Mouse (Mus musculus): ENCODE measurements around the gene Tekt4. TPM values are rescaled to one million over a fixed set of nuclear protein-coding genes. Genes with fewer than 3 reads are reported as not detected.

Tekt4 gene
- polyA plus RNA-seq, 2 experiments = 0.05 TPM; not detected in 1

DNA sequence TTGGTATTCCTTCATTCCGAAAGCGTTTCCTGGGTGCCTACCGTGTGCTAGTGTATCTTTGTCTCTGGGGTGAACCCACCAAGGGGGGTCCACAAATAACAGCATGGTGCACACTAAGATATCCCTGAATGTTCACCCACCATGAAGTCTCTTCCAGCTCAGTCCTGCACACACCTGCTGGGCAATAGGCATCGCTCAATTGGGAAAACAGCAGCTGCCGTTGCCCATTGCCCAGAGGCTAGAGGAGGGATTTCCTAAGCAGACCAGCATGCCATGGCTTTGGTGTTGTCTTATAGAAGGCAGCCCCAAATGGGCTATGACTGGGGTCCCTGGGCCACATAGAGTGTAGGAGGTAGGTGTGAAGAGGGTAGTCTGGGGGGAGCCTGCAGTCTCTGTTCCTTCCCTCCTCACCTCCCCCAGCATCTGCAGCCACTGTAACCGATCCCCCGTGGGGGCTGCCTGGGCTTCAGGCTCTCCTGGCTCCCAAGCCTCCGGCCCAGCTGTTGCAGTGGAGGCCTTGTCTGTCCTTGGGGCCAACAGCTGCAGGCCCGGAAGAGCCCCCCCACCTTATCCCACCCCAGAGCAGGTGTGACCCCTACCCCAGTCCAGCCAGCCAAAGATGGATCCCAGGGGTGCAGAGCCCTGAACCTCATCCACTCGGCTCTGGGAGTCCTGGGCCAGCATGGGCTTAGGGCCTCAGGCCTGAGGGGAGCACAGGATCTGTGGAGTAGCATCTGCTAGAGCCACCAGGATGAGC, 55.8 kb downstream of the Tekt4 start:
- H3K9me3 ChIP-seq (ENCODE audit: control insufficient read depth, low read length) = no peaks in the 10 kb centered on the region
- no peak for TF ChIP-seq POLR2A (IDR thresholded peaks at IDR 0.05; ENCODE audit: borderline replicate concordance, extremely low read depth, insufficient read depth, insufficient read length)
- no peaks in the 10 kb centered on the region for H3K36me3 ChIP-seq (ENCODE audit: control insufficient read depth, insufficient read depth, low read length)
- H3K4me3 ChIP-seq (replicated peaks; ENCODE audit: low read length) = no peak overlapping the region
- no peak overlapping the region for H3K9ac ChIP-seq (ENCODE audit: low read depth, low read length, severe bottlenecking)
- 65% methylated on average over 10 of the region's 10 CpGs for WGBS
- H3K27me3 ChIP-seq (ENCODE audit: control insufficient read depth, insufficient read depth, low read length) = no peaks in the 10 kb centered on the region
- H3K4me2 ChIP-seq (replicated peaks; ENCODE audit: low read depth, low read length, severe bottlenecking) = no peak overlapping the region
- peak; percentile 81 for ATAC-seq (ENCODE audit: low FRiP score, low read depth)
- peak; percentile 41 for DNase-seq (ENCODE audit: low spot score)
- no peak overlapping the region for H3K27ac ChIP-seq (replicated peaks; ENCODE audit: low read depth, low read length)
- no peaks in the 10 kb centered on the region for H3K4me1 ChIP-seq (ENCODE audit: control insufficient read depth, insufficient read depth, low read length)

DNA sequence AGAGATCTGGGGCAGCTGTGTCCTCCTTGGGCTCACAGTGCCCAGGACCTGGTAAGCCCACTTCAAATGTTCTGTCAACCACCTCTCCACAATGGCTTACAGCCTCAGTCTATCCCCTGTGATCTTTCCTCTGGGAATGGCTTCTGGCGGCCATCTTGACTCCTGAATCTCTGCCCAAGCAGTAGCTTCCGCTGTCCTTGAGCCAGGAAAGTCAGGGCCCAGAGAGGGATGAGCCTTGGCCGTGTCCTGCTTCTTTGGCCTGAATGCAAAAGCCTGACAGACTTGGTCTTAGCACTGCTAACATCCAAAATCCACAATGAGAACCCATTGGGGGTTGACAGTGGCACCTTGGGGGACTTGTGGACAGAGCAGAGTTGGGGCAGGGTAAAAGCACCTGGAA, 57.5 kb downstream of the Tekt4 start:
- Histone ChIP-seq H3K27ac (replicated peaks; ENCODE audit: low read depth, low read length) (no peak overlapping the region), H3K27me3 (ENCODE audit: control insufficient read depth, insufficient read depth, low read length) (no peaks in the 10 kb centered on the region), H3K4me3 (replicated peaks; ENCODE audit: low read length) (no peak overlapping the region), H3K4me1 (ENCODE audit: control insufficient read depth, insufficient read depth, low read length) (peaks cover 6% of the 10 kb centered on the region; the same call in 1 of the 2 replicates), H3K9me3 (ENCODE audit: control insufficient read depth, low read length) (no peaks in the 10 kb centered on the region), H3K36me3 (ENCODE audit: control insufficient read depth, insufficient read depth, low read length) (no peaks in the 10 kb centered on the region), H3K4me2 (replicated peaks; ENCODE audit: low read depth, low read length, severe bottlenecking) (no peak overlapping the region), H3K9ac (ENCODE audit: low read depth, low read length, severe bottlenecking) (no peak overlapping the region)
- WGBS = 83% methylated on average over 3 of the region's 3 CpGs
- no peak for DNase-seq (ENCODE audit: low spot score)
- no peak for ATAC-seq (ENCODE audit: low FRiP score, low read depth)
- TF ChIP-seq POLR2A (IDR thresholded peaks at IDR 0.05; ENCODE audit: borderline replicate concordance, extremely low read depth, insufficient read depth, insufficient read length) = no peak

DNA sequence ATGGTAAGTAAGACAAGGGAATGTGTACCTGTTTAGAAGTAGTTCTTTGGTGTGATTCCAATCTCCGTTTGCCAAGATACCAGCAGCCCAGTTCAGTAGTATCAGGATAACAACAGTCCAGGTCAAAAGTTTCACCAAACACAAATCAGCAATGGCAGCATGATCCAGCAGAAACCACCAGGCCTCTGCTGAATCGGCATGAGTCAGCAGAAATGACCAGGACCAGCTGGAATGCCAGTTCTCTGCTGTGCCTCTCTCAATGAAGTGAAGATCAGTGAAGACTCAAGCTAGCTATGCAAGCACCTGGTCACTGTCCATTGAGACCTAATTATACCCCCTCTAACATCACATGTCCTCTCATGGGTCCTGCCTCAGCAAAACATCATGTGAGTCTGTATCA, 59.6 kb downstream of the Tekt4 start:
- WGBS = 88% methylated on average over 2 of the region's 2 CpGs
- TF ChIP-seq POLR2A (IDR thresholded peaks at IDR 0.05; ENCODE audit: borderline replicate concordance, extremely low read depth, insufficient read depth, insufficient read length) = no peak
- no peak overlapping the region for H3K4me2 ChIP-seq (replicated peaks; ENCODE audit: low read depth, low read length, severe bottlenecking)
- DNase-seq (ENCODE audit: low spot score) (no peak), ATAC-seq (ENCODE audit: low FRiP score, low read depth) (no peak)
- no peak overlapping the region for H3K27ac ChIP-seq (replicated peaks; ENCODE audit: low read depth, low read length)
- H3K9me3 ChIP-seq (ENCODE audit: control insufficient read depth, low read length) = no peaks in the 10 kb centered on the region
- no peak overlapping the region for H3K9ac ChIP-seq (ENCODE audit: low read depth, low read length, severe bottlenecking)
- no peaks in the 10 kb centered on the region for H3K36me3 ChIP-seq (ENCODE audit: control insufficient read depth, insufficient read depth, low read length)
- no peaks in the 10 kb centered on the region for H3K27me3 ChIP-seq (ENCODE audit: control insufficient read depth, insufficient read depth, low read length)
- no peak overlapping the region for H3K4me3 ChIP-seq (replicated peaks; ENCODE audit: low read length)
- peaks cover 6% of the 10 kb centered on the region; the same call in 1 of the 2 replicates for H3K4me1 ChIP-seq (ENCODE audit: control insufficient read depth, insufficient read depth, low read length)

DNA sequence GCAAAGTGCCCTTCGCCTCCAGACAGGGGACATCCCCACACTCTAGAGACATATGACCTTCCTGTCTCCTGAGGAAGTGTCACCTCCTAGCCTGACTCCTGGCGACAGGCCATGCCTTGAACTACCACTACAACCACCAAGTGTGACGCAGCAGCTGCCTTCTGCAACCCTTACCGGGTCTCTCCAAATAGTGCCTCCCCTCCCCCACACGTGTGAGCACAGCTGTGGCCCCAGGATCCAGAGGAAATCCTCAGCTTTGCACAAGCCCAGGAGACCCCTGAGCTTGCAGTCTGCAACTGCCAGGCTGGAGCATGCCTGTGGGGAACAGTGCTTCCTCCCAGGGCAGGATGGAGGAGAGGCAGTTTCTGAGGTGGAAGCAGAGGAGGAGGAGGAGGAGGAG, 61.9 kb downstream of the Tekt4 start:
- Histone ChIP-seq H3K4me2 (replicated peaks; ENCODE audit: low read depth, low read length, severe bottlenecking) (no peak overlapping the region), H3K36me3 (ENCODE audit: control insufficient read depth, insufficient read depth, low read length) (no peaks in the 10 kb centered on the region), H3K27me3 (ENCODE audit: control insufficient read depth, insufficient read depth, low read length) (no peaks in the 10 kb centered on the region), H3K9ac (ENCODE audit: low read depth, low read length, severe bottlenecking) (no peak overlapping the region), H3K27ac (replicated peaks; ENCODE audit: low read depth, low read length) (no peak overlapping the region), H3K4me3 (replicated peaks; ENCODE audit: low read length) (no peak overlapping the region), H3K4me1 (ENCODE audit: control insufficient read depth, insufficient read depth, low read length) (peaks cover 14% of the 10 kb centered on the region), H3K9me3 (ENCODE audit: control insufficient read depth, low read length) (no peaks in the 10 kb centered on the region)
- 32% methylated on average over 5 of the region's 5 CpGs for WGBS
- ATAC-seq (ENCODE audit: low FRiP score, low read depth) (no peak), DNase-seq (ENCODE audit: low spot score) (peak; percentile 17)
- no peak for TF ChIP-seq POLR2A (IDR thresholded peaks at IDR 0.05; ENCODE audit: borderline replicate concordance, extremely low read depth, insufficient read depth, insufficient read length)

DNA sequence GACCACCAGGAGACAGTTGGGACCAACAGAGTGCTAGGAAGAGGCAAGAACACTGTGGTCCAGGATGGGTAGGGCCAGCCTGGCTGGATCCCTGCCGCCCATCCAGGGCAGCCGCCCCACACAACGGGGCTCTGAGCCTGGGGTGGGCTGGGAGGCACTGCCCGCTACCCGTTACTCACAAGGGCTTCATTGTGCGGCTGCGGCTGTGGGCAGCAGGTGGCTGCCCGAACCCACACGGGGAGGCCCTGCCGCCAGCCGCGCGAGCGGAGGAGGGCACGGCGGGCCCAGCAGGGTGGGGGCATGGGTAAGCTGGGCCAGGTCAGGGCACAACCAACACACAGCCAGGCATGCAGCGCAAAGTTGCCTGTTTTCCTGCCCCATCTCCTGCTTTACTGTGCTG, 63.7 kb downstream of the Tekt4 start:
- WGBS = 84% methylated on average over 13 of the region's 17 CpGs
- Histone ChIP-seq H3K4me1 (ENCODE audit: control insufficient read depth, insufficient read depth, low read length) (peaks cover 21% of the 10 kb centered on the region), H3K36me3 (ENCODE audit: control insufficient read depth, insufficient read depth, low read length) (no peaks in the 10 kb centered on the region), H3K4me2 (replicated peaks; ENCODE audit: low read depth, low read length, severe bottlenecking) (no peak overlapping the region), H3K9me3 (ENCODE audit: control insufficient read depth, low read length) (no peaks in the 10 kb centered on the region), H3K9ac (ENCODE audit: low read depth, low read length, severe bottlenecking) (no peak overlapping the region), H3K27me3 (ENCODE audit: control insufficient read depth, insufficient read depth, low read length) (no peaks in the 10 kb centered on the region), H3K4me3 (replicated peaks; ENCODE audit: low read length) (no peak overlapping the region), H3K27ac (replicated peaks; ENCODE audit: low read depth, low read length) (no peak overlapping the region)
- no peak for DNase-seq (ENCODE audit: low spot score)
- ATAC-seq (ENCODE audit: low FRiP score, low read depth) = no peak
- TF ChIP-seq POLR2A (IDR thresholded peaks at IDR 0.05; ENCODE audit: borderline replicate concordance, extremely low read depth, insufficient read depth, insufficient read length) = no peak

Measured in limb, embryonic 14.5 days (tissue).